Mouse (Mus musculus) embryonic facial prominence, embryonic 10.5 days (tissue): Measurements from ENCODE around the gene Ddt. TPM values are rescaled to one million over a fixed set of nuclear protein-coding genes. Genes with fewer than 3 reads are reported as not detected.

Experiments
- DNase-seq: peaks from one replicate; pipeline ENCODE4 v3.0.0-alpha.2; 2017; ENCODE audit warnings: low spot score
- H3K27ac ChIP-seq: fragments of 300-500 bp; sonication (generic); replicated peaks from 2 replicates; pipeline ENCODE4 v1.5.1; 2016; ENCODE audit warnings: mild to moderate bottlenecking
- H3K27me3 ChIP-seq: fragments of 300-500 bp; sonication (generic); replicated peaks from 2 replicates; pipeline ENCODE4 v1.6.1; 2016; ENCODE audit warnings: low read depth, mild to moderate bottlenecking; ENCODE audit not compliant: poor library complexity, severe bottlenecking
- H3K36me3 ChIP-seq: fragments of 300-500 bp; sonication (generic); replicated peaks from 2 replicates; pipeline ENCODE4 v1.6.1; 2016; ENCODE audit warnings: mild to moderate bottlenecking, moderate library complexity
- H3K4me1 ChIP-seq: fragments of 300-500 bp; sonication (generic); 2 replicates; pipeline ENCODE4 v1.6.1; 2016
- H3K4me3 ChIP-seq: fragments of 300-500 bp; sonication (generic); 2 replicates; pipeline ENCODE4 v1.5.1; 2016; ENCODE audit warnings: mild to moderate bottlenecking, moderate library complexity
- H3K9me3 ChIP-seq: fragments of 300-500 bp; sonication (generic); 2 replicates; pipeline ENCODE4 v1.6.1; 2016; ENCODE audit warnings: mild to moderate bottlenecking
- WGBS: fragments of 180-500 bp; shearing (Covaris S2); methylation state at CpG from one replicate; pipeline ENCODE4 v1.1.7; 2016; 5-methylcytosine and 5-hydroxymethylcytosine counted together
- polyA plus RNA-seq: library from polyadenylated mRNA; unstranded; fragments of >200 nt; fragmentation: Nextera tagmentation; extraction: Ambion mirVana; gene quantifications from 2 replicates; pipeline ENCODE4 v1.2.1, GENCODE M21; 2016

Ddt gene
- polyA plus RNA-seq, result 93.8 and 103 TPM in 2 replicates

DNA sequence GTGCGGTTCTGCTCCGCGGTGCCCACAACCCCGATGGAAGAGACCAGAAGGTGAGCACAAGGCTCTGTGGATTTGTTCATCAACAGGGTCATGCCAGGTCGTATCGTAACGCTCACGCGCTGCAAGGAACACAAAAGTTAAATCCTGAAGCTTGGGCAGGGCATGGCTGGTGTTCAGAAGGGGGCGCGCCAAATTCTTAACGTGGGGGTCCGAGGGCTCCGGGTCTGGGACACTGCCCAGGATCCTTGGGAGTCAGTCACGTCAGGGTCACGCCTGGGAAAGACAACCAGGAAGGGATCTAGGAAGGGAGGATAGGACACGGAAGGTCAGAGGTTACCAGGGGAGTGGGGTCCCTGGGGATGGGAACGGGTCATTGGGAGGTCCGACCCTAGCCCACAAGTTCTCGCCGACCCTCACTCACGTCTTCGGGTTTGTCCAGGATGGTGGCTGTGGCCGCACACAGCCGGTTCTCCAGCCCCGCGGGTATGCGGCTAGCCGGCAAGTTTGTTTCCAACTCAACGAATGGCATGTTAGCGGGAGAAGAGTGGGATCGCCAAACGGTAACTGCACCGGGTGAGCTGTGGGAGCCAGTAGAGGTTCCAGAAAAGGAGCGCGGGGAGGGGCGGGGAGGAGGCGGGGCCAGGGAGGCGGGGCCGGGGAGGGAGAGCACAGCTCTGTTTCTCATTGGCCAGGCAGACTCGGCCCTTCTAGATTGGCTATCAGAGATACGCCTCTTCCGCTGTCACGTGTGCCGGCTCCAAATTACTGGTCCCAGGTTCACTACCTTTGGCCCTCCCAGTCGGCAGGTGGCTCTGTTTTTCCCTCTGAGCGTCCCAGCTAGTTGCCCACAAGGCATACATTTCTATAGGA, at the start of gene Ddt:
TSS of gene Ddt (minus strand) at position 620 of the 870 bp plus-strand sequence.
- under 1% methylated on average over 47 of the region's 47 CpGs for WGBS
- H3K9me3 ChIP-seq, result no peaks in the 10 kb centered on the region
- no peaks in the 10 kb centered on the region for H3K36me3 ChIP-seq
- peak; percentile 97 for DNase-seq
- H3K27ac ChIP-seq, result peak within 1 kb of the TSS; percentile 75
- no peaks in the 10 kb centered on the region; the same call in 1 of the 2 replicates for H3K27me3 ChIP-seq
- peaks cover 12% of the 10 kb centered on the region for H3K4me1 ChIP-seq
- H3K4me3 ChIP-seq, result peak within 1 kb of the TSS; percentile 72

DNA sequence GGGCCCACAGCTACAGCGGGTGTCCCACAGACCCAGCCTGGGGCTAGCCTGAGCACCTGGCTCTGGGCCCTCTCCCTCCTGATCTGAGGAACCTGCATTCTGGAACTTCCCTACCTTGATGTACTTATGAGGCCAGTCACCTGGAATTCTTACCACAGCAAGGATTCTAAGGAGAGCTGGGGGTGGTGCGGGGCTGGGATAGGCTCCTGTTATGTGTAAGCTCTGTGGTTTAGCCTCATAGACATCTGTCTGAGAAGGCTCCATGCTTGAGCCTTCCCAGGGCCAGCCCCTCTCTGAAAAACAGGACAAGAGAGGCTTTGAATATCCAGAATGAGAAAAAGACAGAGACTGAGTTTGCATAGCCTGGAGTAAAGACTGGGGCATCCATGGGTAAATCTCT, 49.2 kb upstream of the Ddt start, which contains the start of gene Gstt4:
TSS of gene Gstt4 (minus strand) at position 101 of the 400 bp plus-strand sequence.
- 94% methylated on average over 2 of the region's 2 CpGs for WGBS
- Histone ChIP-seq H3K4me3 (no peak within 1 kb of the TSS), H3K27me3 (no peaks in the 10 kb centered on the region), H3K27ac (no peak within 1 kb of the TSS), H3K9me3 (no peaks in the 10 kb centered on the region), H3K36me3 (no peaks in the 10 kb centered on the region), H3K4me1 (no peaks in the 10 kb centered on the region)
- DNase-seq, result no peak

DNA sequence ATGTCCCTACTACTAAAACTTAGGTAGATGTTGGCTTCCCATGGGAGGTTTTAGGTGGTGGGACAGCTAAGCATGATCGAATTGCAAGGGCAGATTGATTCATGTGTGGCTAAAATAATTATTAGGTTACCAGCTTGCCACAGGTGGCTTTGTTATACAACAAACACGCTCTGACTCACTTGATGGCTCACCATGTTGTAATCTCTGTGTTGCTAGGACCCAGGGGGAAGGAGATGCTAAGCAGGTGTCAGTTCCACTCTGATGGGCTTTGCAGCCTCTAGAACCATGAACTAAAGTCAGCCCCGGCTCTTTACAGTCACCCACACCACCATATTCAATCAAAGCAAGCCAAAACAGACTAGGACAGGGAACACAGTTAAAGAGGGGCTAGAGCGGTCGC, 46.7 kb upstream of the Ddt start:
- Histone ChIP-seq H3K9me3 (no peaks in the 10 kb centered on the region), H3K27me3 (no peaks in the 10 kb centered on the region), H3K4me1 (no peaks in the 10 kb centered on the region), H3K36me3 (no peaks in the 10 kb centered on the region), H3K4me3 (no peak overlapping the region), H3K27ac (no peak overlapping the region)
- WGBS, result 85% methylated on average over 5 of the region's 5 CpGs
- no peak for DNase-seq

DNA sequence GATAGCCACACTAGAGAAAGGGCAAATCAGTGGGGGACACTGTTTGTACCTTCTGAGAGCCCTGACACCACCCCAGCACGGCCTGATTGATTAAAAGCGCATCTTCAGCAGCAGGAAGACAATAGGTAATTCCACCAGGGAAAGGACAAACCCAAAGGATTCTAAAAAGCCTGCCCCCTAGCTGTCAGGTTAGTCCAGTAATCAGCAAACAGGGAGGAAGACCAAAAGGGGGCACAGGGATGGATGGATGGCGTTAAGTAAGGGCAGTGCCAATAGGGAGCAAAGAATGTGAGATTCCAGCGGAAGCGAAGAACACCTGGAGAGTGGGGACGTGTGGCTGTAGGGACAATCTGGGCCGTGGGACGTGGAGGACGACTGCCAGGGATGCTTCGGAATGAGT, 45.4 kb upstream of the Ddt start:
- H3K27me3 ChIP-seq, result no peaks in the 10 kb centered on the region

DNA sequence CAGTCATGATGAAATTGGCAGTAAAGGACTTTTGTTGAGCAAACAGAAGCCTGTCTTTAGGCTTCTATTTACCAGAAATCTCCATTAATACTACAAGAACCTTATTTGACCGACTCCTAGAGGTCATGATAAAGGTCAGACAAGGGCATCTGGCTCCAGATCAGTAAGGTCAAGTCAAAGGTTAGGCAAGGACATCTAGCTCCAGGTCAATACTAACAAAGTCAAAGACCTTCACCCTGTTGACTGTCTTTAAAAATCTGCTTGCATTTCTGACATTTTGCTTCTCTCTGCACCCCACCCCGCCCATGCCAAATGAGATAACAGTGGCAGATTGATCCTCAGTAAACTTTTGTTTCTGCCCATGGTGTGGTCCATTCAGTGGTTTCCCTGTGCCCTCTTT, 31.0 kb upstream of the Ddt start:
- Histone ChIP-seq H3K4me3 (no peak overlapping the region), H3K9me3 (no peaks in the 10 kb centered on the region), H3K27me3 (peaks cover 12% of the 10 kb centered on the region; the same call in 1 of the 2 replicates), H3K4me1 (no peaks in the 10 kb centered on the region), H3K27ac (no peak overlapping the region), H3K36me3 (no peaks in the 10 kb centered on the region)
- 64% methylated on average over 2 of the region's 2 CpGs for WGBS
- DNase-seq, result no peak

More for the DNA sequence above, 45.4 kb upstream of the Ddt start:
- no peak overlapping the region for H3K27ac ChIP-seq
- H3K4me1 ChIP-seq, result no peaks in the 10 kb centered on the region
- H3K36me3 ChIP-seq, result no peaks in the 10 kb centered on the region
- DNase-seq, result no peak
- no peak overlapping the region for H3K4me3 ChIP-seq
- H3K9me3 ChIP-seq, result no peaks in the 10 kb centered on the region
- WGBS, result 60% methylated on average over 10 of the region's 10 CpGs

DNA sequence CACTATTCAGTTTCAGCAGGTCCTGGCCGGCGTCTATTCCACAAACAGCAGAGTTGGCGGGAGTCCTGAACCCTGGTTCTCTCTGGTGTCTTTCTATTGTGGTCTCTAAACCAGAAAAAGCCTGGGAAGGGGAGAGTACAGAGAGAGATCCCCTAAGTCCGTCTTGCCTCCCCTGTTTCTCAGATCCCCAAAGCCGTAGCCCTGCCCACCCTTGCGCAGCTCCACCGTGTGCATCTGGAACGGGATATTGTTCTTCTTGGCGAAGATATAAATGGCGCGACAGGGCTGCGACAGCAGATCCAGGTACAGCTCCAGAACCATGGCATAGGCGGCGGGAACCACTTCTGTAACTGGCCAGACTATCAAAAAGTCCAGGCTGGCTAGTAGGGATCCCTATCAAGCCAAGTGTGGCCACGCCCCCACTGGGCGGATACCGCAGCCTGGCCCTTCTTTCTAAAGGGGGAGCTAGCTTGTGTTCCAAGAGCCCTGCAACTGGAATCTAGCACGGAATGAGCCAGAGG, 25.0 kb upstream of the Ddt start, which contains the start of gene Gstt1:
TSS of gene Gstt1 (minus strand) at position 409 of the 521 bp plus-strand sequence.
- Histone ChIP-seq H3K9me3 (no peaks in the 10 kb centered on the region), H3K4me3 (peak within 1 kb of the TSS; percentile 58), H3K27me3 (peaks cover 45% of the 10 kb centered on the region), H3K4me1 (peaks cover 31% of the 10 kb centered on the region), H3K36me3 (no peaks in the 10 kb centered on the region), H3K27ac (0 out of 2 replicates have a peak within 1 kb of the TSS, but pooled peaks have one; percentile 14)
- DNase-seq, result peak; percentile 60
- 3% methylated on average over 18 of the region's 18 CpGs for WGBS

DNA sequence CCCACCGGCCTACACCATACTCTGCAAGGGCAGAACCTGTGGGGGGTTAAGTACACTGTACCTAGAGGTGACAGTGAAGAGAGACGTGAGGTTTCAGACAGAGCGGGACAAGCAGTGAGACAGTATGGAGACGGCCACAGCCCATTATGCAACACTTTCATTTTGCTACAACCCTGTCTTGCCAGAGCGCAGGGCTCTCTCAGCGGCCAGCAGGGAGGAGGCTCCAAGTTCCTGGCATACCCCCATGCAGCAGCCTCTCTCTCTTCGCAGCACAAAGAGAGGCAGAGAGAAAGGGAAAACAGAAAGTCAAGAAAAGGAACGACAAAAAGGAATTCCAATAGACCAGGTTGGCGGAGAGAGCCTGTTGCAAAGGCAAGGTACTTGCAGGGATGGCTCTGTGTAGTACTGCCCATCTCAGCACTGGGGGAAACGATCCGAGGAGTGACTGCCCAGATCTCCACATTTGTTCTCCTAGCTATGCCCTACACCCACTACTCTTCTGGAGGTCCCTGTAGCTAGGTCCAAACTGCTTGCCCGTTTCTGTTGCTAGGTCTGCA, 24.5 kb upstream of the Ddt start:
- Histone ChIP-seq H3K27ac (0 out of 2 replicates have a peak overlapping the region, but pooled peaks have one; percentile 14), H3K4me3 (peak overlapping the region; percentile 58), H3K36me3 (no peaks in the 10 kb centered on the region), H3K4me1 (peaks cover 31% of the 10 kb centered on the region), H3K27me3 (peaks cover 45% of the 10 kb centered on the region), H3K9me3 (no peaks in the 10 kb centered on the region)
- WGBS, result 2% methylated on average over 12 of the region's 12 CpGs
- peak; percentile 35 for DNase-seq

DNA sequence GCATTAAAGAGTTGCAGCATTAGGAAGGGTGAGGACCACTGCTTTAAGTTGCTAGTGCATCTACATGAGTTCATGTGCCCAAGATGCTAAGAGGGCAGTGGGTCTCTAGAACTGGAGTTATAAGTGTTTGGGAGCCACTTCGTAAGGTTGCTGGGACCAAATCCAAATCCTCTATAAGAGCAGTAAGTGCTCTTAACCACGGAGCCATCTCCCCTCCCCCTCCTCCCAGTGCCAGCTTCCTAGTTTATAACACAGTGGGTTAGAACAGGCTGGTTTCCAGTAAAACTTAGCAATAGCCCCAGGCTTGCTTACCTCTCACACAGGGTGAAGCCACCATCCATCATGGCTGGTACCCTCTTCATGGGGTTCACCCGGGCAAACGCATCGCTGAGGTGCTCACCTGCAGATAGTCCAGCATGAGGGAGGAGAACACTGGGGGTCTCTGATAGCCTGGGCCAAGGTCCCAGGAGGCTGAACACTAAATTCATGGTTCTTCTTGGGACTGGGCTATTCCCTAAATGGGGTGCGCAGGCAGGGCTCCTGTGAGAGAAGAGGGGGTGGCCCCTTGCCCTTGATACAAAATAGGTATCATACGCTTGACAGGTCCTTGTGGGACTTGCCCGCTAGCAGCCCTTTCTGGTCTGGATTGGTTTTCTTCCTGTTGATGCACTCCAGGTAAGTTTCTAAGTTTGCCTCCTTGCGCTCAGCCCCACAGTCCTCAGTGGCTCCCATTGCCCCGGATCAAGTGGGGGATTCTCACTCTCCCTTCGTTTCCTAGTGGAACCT, 23.7 kb upstream of the Ddt start:
- no peak for DNase-seq
- Histone ChIP-seq H3K4me1 (peaks cover 31% of the 10 kb centered on the region), H3K27ac (no peak overlapping the region), H3K27me3 (peaks cover 45% of the 10 kb centered on the region), H3K4me3 (peak overlapping the region; percentile 58), H3K9me3 (no peaks in the 10 kb centered on the region), H3K36me3 (no peaks in the 10 kb centered on the region)
- 46% methylated on average over 11 of the region's 11 CpGs for WGBS

DNA sequence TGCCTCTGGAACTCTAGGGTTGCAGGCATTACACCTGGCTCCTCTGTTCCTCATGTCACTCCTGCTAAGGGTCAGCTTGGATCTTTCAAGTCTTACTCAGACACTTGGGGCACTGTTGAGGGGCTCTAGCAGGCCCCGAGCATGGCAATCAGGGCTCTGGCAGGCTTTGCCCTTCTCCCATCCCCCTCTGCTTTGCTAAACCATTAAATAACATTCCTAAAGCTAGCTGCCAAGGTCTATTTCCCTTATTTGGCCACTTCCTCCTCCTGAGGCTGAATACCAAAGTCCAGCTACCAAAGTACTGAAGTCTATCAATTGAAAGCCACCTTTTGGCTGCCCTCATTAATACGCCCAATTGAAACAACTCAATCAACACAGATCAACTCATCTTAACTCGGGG, 21.7 kb upstream of the Ddt start:
- Histone ChIP-seq H3K4me3 (no peak overlapping the region), H3K27me3 (peaks cover 39% of the 10 kb centered on the region), H3K36me3 (no peaks in the 10 kb centered on the region), H3K4me1 (peaks cover 38% of the 10 kb centered on the region), H3K9me3 (no peaks in the 10 kb centered on the region), H3K27ac (peak overlapping the region; percentile 49; the same call in 1 of the 2 replicates)
- peak; percentile 36 for DNase-seq
- WGBS, result 29% methylated on average over 3 of the region's 3 CpGs

DNA sequence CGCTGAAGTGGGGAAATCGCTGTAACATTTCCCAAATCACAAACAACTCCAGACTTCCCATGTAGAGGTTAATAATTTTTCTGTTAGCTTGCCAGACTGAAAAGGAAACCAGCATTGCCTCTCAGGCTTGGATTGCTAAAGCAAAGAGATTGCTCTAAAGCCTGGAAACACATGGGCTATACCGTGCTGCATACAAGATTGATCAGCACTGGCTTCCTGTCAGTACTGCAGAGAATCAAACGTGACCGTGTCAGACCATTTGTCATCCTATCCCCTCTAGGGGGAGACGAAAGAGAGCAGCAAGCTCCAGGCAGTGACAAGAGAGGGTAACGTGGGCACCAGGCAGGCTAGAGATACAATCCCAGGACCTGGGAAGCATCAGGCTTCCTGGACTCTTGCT, 17.6 kb upstream of the Ddt start:
- no peak overlapping the region for H3K27ac ChIP-seq
- H3K36me3 ChIP-seq, result no peaks in the 10 kb centered on the region
- H3K4me1 ChIP-seq, result peaks cover 19% of the 10 kb centered on the region
- H3K9me3 ChIP-seq, result no peaks in the 10 kb centered on the region
- 24% methylated on average over 7 of the region's 7 CpGs for WGBS
- 0 out of 2 replicates have a peak, but pooled peaks cover 1% of the 10 kb centered on the region for H3K27me3 ChIP-seq
- no peak overlapping the region for H3K4me3 ChIP-seq
- no peak for DNase-seq

DNA sequence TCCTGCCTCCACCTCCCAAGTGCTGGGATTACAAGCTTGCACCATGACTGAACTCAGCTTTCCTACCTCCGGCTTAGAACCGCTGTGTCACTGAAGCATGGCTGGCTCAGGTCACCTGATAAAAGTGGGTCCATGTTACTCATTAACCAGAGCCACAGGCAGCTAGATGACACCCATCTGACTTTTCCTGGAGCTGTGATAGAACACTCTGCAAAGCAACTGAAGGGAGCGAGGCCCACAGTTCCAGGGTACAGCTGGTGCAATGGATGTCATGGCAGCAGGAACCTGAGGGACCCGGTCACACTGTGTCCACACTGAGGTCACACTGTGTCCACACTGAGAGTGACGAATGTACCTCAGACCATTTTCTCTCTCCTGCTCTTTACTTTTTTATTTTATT, 16.6 kb upstream of the Ddt start:
- Histone ChIP-seq H3K4me1 (peaks cover 13% of the 10 kb centered on the region), H3K27ac (no peak overlapping the region), H3K36me3 (no peaks in the 10 kb centered on the region), H3K27me3 (0 out of 2 replicates have a peak, but pooled peaks cover under 1% of the 10 kb centered on the region), H3K9me3 (no peaks in the 10 kb centered on the region), H3K4me3 (no peak overlapping the region)
- WGBS, result 92% methylated on average over 5 of the region's 5 CpGs
- DNase-seq, result no peak
